Mouse (Mus musculus) heart, adult 2 months (tissue): Measurements from ENCODE around the gene Aqp3.

Experiments
- CTCF ChIP-seq: fragments of 200-600 bp; IDR thresholded peaks from 2 replicates; pipeline ENCODE4 v1.8.1; 2022; ENCODE audit warnings: antibody characterized with exemption, mild to moderate bottlenecking, moderate library complexity
- POLR2A ChIP-seq: fragments of 200-500 bp; IDR thresholded peaks from 2 replicates; pipeline ENCODE4 v1.6.1; 2011; ENCODE audit warnings: mild to moderate bottlenecking, low read depth, low read length, control low read depth; ENCODE audit not compliant: insufficient read depth

GRCm38 (mm10) chr4:41073008-41073817 is 24.8 kb downstream of the Aqp3 start:
- no peak for TF ChIP-seq CTCF
- no peak for TF ChIP-seq POLR2A
